Mouse (Mus musculus) erythroid progenitor cell, adult 5-6 weeks (primary cell): Measurements from ENCODE around the gene Atp8a1. TPM values are rescaled to one million over a fixed set of nuclear protein-coding genes. Genes with fewer than 3 reads are reported as not detected.

Experiments used
- ATAC-seq: replicated peaks from 2 replicates; pipeline ENCODE4 v1.8.0; 2016; ENCODE audit warnings: moderate number of reproducible peaks, mild to moderate bottlenecking, moderate TSS enrichment, inconsistent platforms; ENCODE audit not compliant: poor library complexity, low FRiP score, severe bottlenecking
- total RNA-seq, 2 experiments: library from RNA; stranded (forward) in 1 of 2; stranded (reverse) in 1 of 2; fragments of 150-400 nt in 1 of 2; fragments of 186-747, 209-891 nt in 1 of 2; gene quantifications; 2 replicates each; pipeline versions ENCODE4 v1.2.3 to v1.2.4; 2015 to 2017; ENCODE audit warnings: low replicate concordance in 2 of 2

Gene Atp8a1
- total RNA-seq, 2 experiments from 2014 or later, result 221 to 297 TPM

- no peak for ATAC-seq
Measured at GRCm38 (mm10) chr5:67794129-67794800, 53.0 kb downstream of the Atp8a1 start.

GRCm38 (mm10) chr5:67782775-67783174 lies 64.5 kb downstream of the Atp8a1 start:
- no peak for ATAC-seq

- ATAC-seq, result peak; percentile 54; the same call in 1 of the 2 replicates
Measured at GRCm38 (mm10) chr5:67778026-67778425, 69.2 kb downstream of the Atp8a1 start.

- ATAC-seq, result no peak
Measured at GRCm38 (mm10) chr5:67774186-67774585, 73.0 kb downstream of the Atp8a1 start.

- no peak; the same call in 1 of the 2 replicates for ATAC-seq
Measured at GRCm38 (mm10) chr5:67768708-67769107, 78.5 kb downstream of the Atp8a1 start.

GRCm38 (mm10) chr5:67764798-67765197 lies 82.4 kb downstream of the Atp8a1 start:
- ATAC-seq, result no peak

GRCm38 (mm10) chr5:67758126-67758525 lies 89.1 kb downstream of the Atp8a1 start:
- ATAC-seq, result no peak

- peak; percentile 61; the same call in 1 of the 2 replicates for ATAC-seq
Measured at GRCm38 (mm10) chr5:67756138-67756537, 91.1 kb downstream of the Atp8a1 start.

- no peak for ATAC-seq
Measured at GRCm38 (mm10) chr5:67753057-67753456, 94.2 kb downstream of the Atp8a1 start.

- no peak for ATAC-seq
Measured at GRCm38 (mm10) chr5:67752629-67753028, 94.6 kb downstream of the Atp8a1 start.

GRCm38 (mm10) chr5:67752007-67752406 lies 95.2 kb downstream of the Atp8a1 start:
- ATAC-seq, result no peak

GRCm38 (mm10) chr5:67739261-67739660 lies 108.0 kb downstream of the Atp8a1 start:
- ATAC-seq, result no peak

GRCm38 (mm10) chr5:67738133-67738532 lies 109.1 kb downstream of the Atp8a1 start:
- ATAC-seq, result no peak

- ATAC-seq, result no peak
Measured at GRCm38 (mm10) chr5:67735771-67736170, 111.5 kb downstream of the Atp8a1 start.

- no peak for ATAC-seq
Measured at GRCm38 (mm10) chr5:67733551-67734258, 113.5 kb downstream of the Atp8a1 start.

- no peak for ATAC-seq
Measured at GRCm38 (mm10) chr5:67733150-67733549, 114.1 kb downstream of the Atp8a1 start.

GRCm38 (mm10) chr5:67727755-67728154 lies 119.5 kb downstream of the Atp8a1 start:
- no peak for ATAC-seq

- ATAC-seq, result no peak
Measured at GRCm38 (mm10) chr5:67726810-67727209, 120.4 kb downstream of the Atp8a1 start.

- no peak for ATAC-seq
Measured at GRCm38 (mm10) chr5:67701641-67702040, 145.6 kb downstream of the Atp8a1 start.

- ATAC-seq, result no peak
Measured at GRCm38 (mm10) chr5:67699418-67699817, 147.8 kb downstream of the Atp8a1 start.

- ATAC-seq, result no peak
Measured at GRCm38 (mm10) chr5:67698176-67698575, 149.1 kb downstream of the Atp8a1 start.
